Mouse (Mus musculus) heart, postnatal 14 days (tissue): ENCODE data around the gene Gtpbp8. TPM values are rescaled to one million over a fixed set of nuclear protein-coding genes. Genes with fewer than 3 reads are reported as not detected.

Experiments used
- DNase-seq, 2 experiments: peaks; one replicate each; pipeline ENCODE4 v3.0.0; 2021 to 2022
- intact Hi-C: fragments of 180-260 bp; cut with DNase I; formaldehyde crosslinking; loops from one replicate; pipeline ENCODE4 v1.15.1; 2025
- total RNA-seq, 2 experiments: library from RNA; stranded (reverse); gene quantifications; 2 replicates each; pipeline ENCODE4 v1.2.3; 2021

The Gtpbp8 gene
- total RNA-seq, 2 experiments from 2014 or later = 10.2 to 12.5 TPM

- intact Hi-C loops = no loop called here
Observed at GRCm38 (mm10) chr16:44734059-44734458, 12.1 kb downstream of the Gtpbp8 start.

GRCm38 (mm10) chr16:44727525-44727924 is 18.6 kb downstream of the Gtpbp8 start:
- intact Hi-C loops = no loop called here
- DNase-seq = no peak

More at GRCm38 (mm10) chr16:44734059-44734458, 12.1 kb downstream of the Gtpbp8 start:
- DNase-seq = no peak

GRCm38 (mm10) chr16:44725286-44726223 is 20.6 kb downstream of the Gtpbp8 start:
- intact Hi-C loops = loop anchor here (1.0 kb wide), 1 partner anchor 365 kb away; no protein-coding TSS in a partner anchor
- peak; percentile 67 to 83 for DNase-seq

- intact Hi-C loops = no loop called here
- no peak for DNase-seq
Observed at GRCm38 (mm10) chr16:44724847-44725246, 21.3 kb downstream of the Gtpbp8 start.

GRCm38 (mm10) chr16:44724083-44724787 is 21.9 kb downstream of the Gtpbp8 start, which contains the start of gene Nepro:
Gene Nepro (plus strand): TSS chr16:44724301.
- peak; percentile 94 for DNase-seq
- intact Hi-C loops = no loop called here

- DNase-seq = no peak
- intact Hi-C loops = no loop called here
Observed at GRCm38 (mm10) chr16:44722666-44723065, 23.5 kb downstream of the Gtpbp8 start.

- intact Hi-C loops = no loop called here
Observed at GRCm38 (mm10) chr16:44720518-44720917, 25.6 kb downstream of the Gtpbp8 start.

GRCm38 (mm10) chr16:44719349-44719748 is 26.8 kb downstream of the Gtpbp8 start:
- DNase-seq = no peak
- intact Hi-C loops = no loop called here

More at GRCm38 (mm10) chr16:44720518-44720917, 25.6 kb downstream of the Gtpbp8 start:
- no peak for DNase-seq

GRCm38 (mm10) chr16:44717838-44718237 is 28.3 kb downstream of the Gtpbp8 start:
- intact Hi-C loops = no loop called here
- DNase-seq = no peak

- no peak for DNase-seq
- intact Hi-C loops = no loop called here
Observed at GRCm38 (mm10) chr16:44717141-44717634, 29.0 kb downstream of the Gtpbp8 start.

GRCm38 (mm10) chr16:44716305-44717140 is 29.6 kb downstream of the Gtpbp8 start:
- intact Hi-C loops = no loop called here
- DNase-seq = peak in 1 of 2 experiments; percentile 33

- intact Hi-C loops = loop anchor here (10.0 kb wide), 1 partner anchor 219 kb away; no protein-coding TSS in a partner anchor
- no peak for DNase-seq
Observed at GRCm38 (mm10) chr16:44703458-44703857, 42.7 kb downstream of the Gtpbp8 start.

GRCm38 (mm10) chr16:44702272-44702671 is 43.9 kb downstream of the Gtpbp8 start:
- intact Hi-C loops = loop anchor here (10.0 kb wide), 1 partner anchor 217 kb away; no protein-coding TSS in a partner anchor
- DNase-seq = no peak

GRCm38 (mm10) chr16:44701155-44701554 is 45.0 kb downstream of the Gtpbp8 start:
- no peak for DNase-seq
- intact Hi-C loops = loop anchor here (10.0 kb wide), 1 partner anchor 216 kb away; no protein-coding TSS in a partner anchor

GRCm38 (mm10) chr16:44697473-44698205 is 48.5 kb downstream of the Gtpbp8 start:
- intact Hi-C loops = loop anchor here (10.0 kb wide), 1 partner anchor 53 kb away; no protein-coding TSS in a partner anchor

GRCm38 (mm10) chr16:44695859-44696620 is 50.1 kb downstream of the Gtpbp8 start:
- peak; percentile 50 to 60 for DNase-seq
- intact Hi-C loops = loop anchor here (10.0 kb wide), 1 partner anchor 51 kb away; no protein-coding TSS in a partner anchor

More at GRCm38 (mm10) chr16:44697473-44698205, 48.5 kb downstream of the Gtpbp8 start:
- no peak for DNase-seq

GRCm38 (mm10) chr16:44695214-44695858 is 50.8 kb downstream of the Gtpbp8 start:
- intact Hi-C loops = loop anchor here (10.0 kb wide), 1 partner anchor 51 kb away; no protein-coding TSS in a partner anchor
- DNase-seq = no peak
